Comparison of ENCODE assay signal across 9 mouse cellular contexts in the genomic region with DNA sequence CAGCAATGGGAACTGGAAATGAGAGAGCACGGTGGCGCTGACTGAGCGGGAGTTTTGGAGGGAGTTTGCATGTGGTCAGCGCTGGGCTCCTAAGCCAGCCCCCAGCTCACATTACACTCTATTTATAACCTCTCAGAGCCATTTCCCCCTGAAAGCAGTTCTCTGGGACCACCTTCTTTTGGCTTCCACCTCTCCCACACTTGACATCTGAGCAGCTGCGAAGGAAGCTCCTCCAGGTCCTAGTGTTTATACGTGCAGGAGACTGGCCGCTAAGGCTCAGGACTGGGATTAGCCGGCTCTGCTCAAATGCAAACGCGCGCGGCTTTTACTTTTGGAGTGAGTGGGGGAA. TPM values are rescaled to one million over a fixed set of nuclear protein-coding genes. Genes with fewer than 3 reads are reported as not detected.
A peak's percentile ranks its signal among the peaks of the same experiment; 100 is the strongest.
DNase-seq lines count a peak whose midpoint lies in the region; ATAC-seq lines count a peak whose summit lies in the region.
"Had no signal": no experiment of that assay in that cellular context is flagged by ENCODE, and none has a peak within 500 bp of the region (broad histone marks: within the 10 kb centered on the region; RNA-seq: fewer than 3 reads in every experiment).

A gene (plus strand): TSS at position 151 of the 349 bp plus-strand sequence.

- H3K4me3 ChIP-seq in forebrain, embryonic 13.5 days = peak within 1 kb of the TSS; percentile 44
- H3K4me3 ChIP-seq in liver, embryonic 12.5 days = peak within 1 kb of the TSS; percentile 36
- peak within 1 kb of the TSS; percentile 53 for H3K4me3 ChIP-seq in neural tube, embryonic 11.5 days (ENCODE audit: low read depth, low read length)

- peak within 1 kb of the TSS; percentile 92 for H3K4me2 ChIP-seq in forebrain, embryonic 13.5 days
- H3K4me2 ChIP-seq in liver, embryonic 12.5 days = peak within 1 kb of the TSS; percentile 60
- peak within 1 kb of the TSS; percentile 72 for H3K4me2 ChIP-seq in neural tube, embryonic 11.5 days (ENCODE audit: low read depth)

- no peaks in the 10 kb centered on the region for H3K36me3 ChIP-seq in forebrain, embryonic 13.5 days (ENCODE audit: poor library complexity, severe bottlenecking)
- H3K36me3 ChIP-seq in liver, embryonic 12.5 days = no peaks in the 10 kb centered on the region
- H3K36me3 ChIP-seq in neural tube, embryonic 11.5 days (ENCODE audit: control insufficient read depth, insufficient read depth, low read length) = no peaks in the 10 kb centered on the region

- no peaks in the 10 kb centered on the region for H3K9me3 ChIP-seq in forebrain, embryonic 13.5 days (replicated peaks)
- H3K9me3 ChIP-seq in liver, embryonic 12.5 days (replicated peaks) = no peaks in the 10 kb centered on the region
- no peaks in the 10 kb centered on the region for H3K9me3 ChIP-seq in neural tube, embryonic 11.5 days (ENCODE audit: control insufficient read depth, low read length)

- DNase-seq in ovary, postnatal 10 days (ENCODE audit: low spot score) = peak; percentile 6
- DNase-seq in ovary, adult 18-20 months (ENCODE audit: low spot score) = no peak
- DNase-seq in heart, postnatal 14 days = peak; percentile 61 to 69
- DNase-seq in neural tube, embryonic 11.5 days (ENCODE audit: low spot score) = peak; percentile 68
- no peak for DNase-seq in urinary bladder, postnatal 14 days (ENCODE audit: low spot score)
- DNase-seq in MN1 (ENCODE audit: low spot score) = no peak

- peak within 1 kb of the TSS; percentile 43 for H3K9ac ChIP-seq in forebrain, embryonic 13.5 days
- H3K9ac ChIP-seq in liver, embryonic 12.5 days = no peak within 1 kb of the TSS
- H3K9ac ChIP-seq in neural tube, embryonic 11.5 days (ENCODE audit: low read length) = peak within 1 kb of the TSS; percentile 36

- peaks cover 16% of the 10 kb centered on the region for H3K4me1 ChIP-seq in forebrain, embryonic 13.5 days
- H3K4me1 ChIP-seq in liver, embryonic 12.5 days = no peaks in the 10 kb centered on the region
- H3K4me1 ChIP-seq in neural tube, embryonic 11.5 days (ENCODE audit: control insufficient read depth, insufficient read depth, low read length) = peaks cover 4% of the 10 kb centered on the region; the same call in 1 of the 2 replicates

- no peak within 1 kb of the TSS for H3K27ac ChIP-seq in forebrain, embryonic 13.5 days
- no peak within 1 kb of the TSS for H3K27ac ChIP-seq in liver, embryonic 12.5 days
- H3K27ac ChIP-seq in neural tube, embryonic 11.5 days (ENCODE audit: low read depth, low read length) = 0 out of 2 replicates have a peak within 1 kb of the TSS, but pooled peaks have one; percentile 14
- H3K27ac ChIP-seq: macrophage had no signal

- intact Hi-C loops in heart, postnatal 14 days (cut with DNase I) = loop anchor here (2.0 to 10.0 kb wide), 5 partner anchors 94 to 390 kb away; no protein-coding TSS in a partner anchor

- 2% methylated on average over 12 of the region's 12 CpGs for WGBS in forebrain, embryonic 13.5 days
- 1% methylated on average over 12 of the region's 12 CpGs for WGBS in liver, embryonic 12.5 days (ENCODE audit: insufficient replicate concordance)
- under 1% methylated on average over 12 of the region's 12 CpGs for WGBS in neural tube, embryonic 11.5 days

- peaks cover 51% of the 10 kb centered on the region for H3K27me3 ChIP-seq in forebrain, embryonic 13.5 days
- peaks cover 39% of the 10 kb centered on the region for H3K27me3 ChIP-seq in liver, embryonic 12.5 days (replicated peaks)
- peaks cover 35% of the 10 kb centered on the region for H3K27me3 ChIP-seq in neural tube, embryonic 11.5 days (ENCODE audit: control insufficient read depth, insufficient read depth, low read length)

- ATAC-seq in forebrain, embryonic 13.5 days = peak; percentile 68
- ATAC-seq in liver, embryonic 12.5 days = no peak
- ATAC-seq in neural tube, embryonic 11.5 days (ENCODE audit: insufficient read depth, low FRiP score, low TSS enrichment) = no peak

RNA-seq across cellular contexts. Expression of the gene that starts here (rescaled TPM):
- 0.24 and 0.27 TPM in 2 replicates for polyA plus RNA-seq in forebrain, embryonic 13.5 days (2015; fragmentation: Nextera tagmentation; extraction: Ambion mirVana)
- total RNA-seq in heart, postnatal 14 days (2021) = 10 to 100 TPM; 18.9 to 21.1 TPM
- 0.41 and 0.61 TPM in 2 replicates for polyA plus RNA-seq in liver, embryonic 12.5 days (2016; fragmentation: Nextera tagmentation; extraction: Ambion mirVana)
- 10.9 and 13.2 TPM in 2 replicates for polyA plus RNA-seq in neural tube, embryonic 11.5 days (2014; fragmentation: Nextera tagmentation; extraction: Ambion mirVana)
- polyA plus RNA-seq: macrophage had no signal

Comparison
In these comparisons a context has a peak if more than half of its experiments do, and no peak if none do; other contexts are left out.
1. DNase-seq: peak in ovary, postnatal 10 days (single experiment), heart, postnatal 14 days (2 of 2) and neural tube, embryonic 11.5 days (single experiment); none in ovary, adult 18-20 months (single experiment), urinary bladder, postnatal 14 days (single experiment) and MN1 (single experiment).
2. Peak in ATAC-seq, H3K4me3 ChIP-seq, H3K9ac ChIP-seq and H3K4me2 ChIP-seq in forebrain, embryonic 13.5 days; RNA of the gene not detected or under 1 TPM.
3. Peak in every context shown above with its lines, with median percentiles within 50 percentile points of each other: H3K4me2 ChIP-seq and H3K4me3 ChIP-seq.